In the genomic region with DNA sequence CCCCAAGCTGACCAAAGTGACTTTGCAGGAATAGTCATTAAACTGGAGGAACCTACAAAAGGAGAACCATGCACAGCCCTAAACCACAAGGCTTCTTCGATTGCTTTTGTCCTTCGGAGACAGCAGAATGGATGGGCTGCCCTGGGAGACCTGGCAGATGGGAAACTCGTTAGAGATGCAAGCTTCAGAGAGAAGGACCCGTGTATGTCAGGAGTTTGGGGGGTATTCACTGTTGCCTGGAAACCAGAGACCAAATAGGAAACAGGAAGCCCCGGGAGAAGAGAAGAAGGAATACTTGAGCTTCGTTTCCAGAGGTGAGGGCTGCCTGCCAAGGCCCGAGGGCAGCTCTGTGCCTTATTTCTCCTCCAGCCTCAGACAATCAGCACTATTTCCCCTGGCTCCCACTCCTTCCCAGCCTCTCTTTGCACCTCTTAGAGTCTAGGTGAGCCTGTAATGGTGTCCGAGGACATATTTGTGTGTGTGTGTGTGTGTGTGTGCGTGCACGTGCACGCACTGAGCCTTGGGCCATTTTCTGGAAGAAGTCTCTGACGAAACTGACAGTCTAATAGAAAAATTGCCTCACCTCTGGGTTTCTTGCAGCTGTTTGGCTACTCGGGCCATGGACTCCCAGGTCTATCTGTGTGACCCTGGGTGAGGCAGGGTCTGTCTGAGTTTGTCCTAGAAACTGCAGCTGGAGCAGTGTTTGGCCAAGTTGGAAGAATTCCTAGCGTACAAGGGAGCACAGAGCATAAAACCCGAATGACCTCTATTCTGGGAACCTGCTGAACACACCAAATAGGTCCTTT, we compare ENCODE assay signal across 8 mouse cellular contexts. TPM values are rescaled to one million over a fixed set of nuclear protein-coding genes. Genes with fewer than 3 reads are reported as not detected.
A peak's percentile ranks its signal among the peaks of the same experiment; 100 is the strongest.
DNase-seq lines count a peak whose midpoint lies in the region; ATAC-seq and TF ChIP-seq lines count a peak whose summit lies in the region.

No protein-coding gene starts in this region.

- H3K79me2 ChIP-seq in heart, adult 2 months (replicated peaks; ENCODE audit: control insufficient read depth, insufficient read depth, low read length), result no peaks in the 10 kb centered on the region

- H3K9me3 ChIP-seq in heart, embryonic 11.5 days (replicated peaks; ENCODE audit: control insufficient read depth, low read length), result no peaks in the 10 kb centered on the region
- no peaks in the 10 kb centered on the region for H3K9me3 ChIP-seq in embryonic facial prominence, embryonic 12.5 days
- no peaks in the 10 kb centered on the region for H3K9me3 ChIP-seq in heart, embryonic 16.5 days (replicated peaks; ENCODE audit: control insufficient read depth, low read length)
- no peaks in the 10 kb centered on the region for H3K9me3 ChIP-seq in midbrain, embryonic 11.5 days (ENCODE audit: control insufficient read depth, low read length)

- no peak for TF ChIP-seq CTCF in heart, adult 2 months (IDR thresholded peaks at IDR 0.05)

- no peaks in the 10 kb centered on the region for H3K36me3 ChIP-seq in heart, adult 2 months (ENCODE audit: control insufficient read depth, insufficient read depth, low read length)
- H3K36me3 ChIP-seq in heart, embryonic 11.5 days (ENCODE audit: control insufficient read depth, insufficient read depth, low read length), result no peaks in the 10 kb centered on the region
- no peaks in the 10 kb centered on the region for H3K36me3 ChIP-seq in embryonic facial prominence, embryonic 12.5 days
- no peaks in the 10 kb centered on the region for H3K36me3 ChIP-seq in heart, embryonic 16.5 days (ENCODE audit: control insufficient read depth, insufficient read depth)
- no peaks in the 10 kb centered on the region for H3K36me3 ChIP-seq in midbrain, embryonic 11.5 days (ENCODE audit: control insufficient read depth, insufficient read depth, low read length)

- H3K27me3 ChIP-seq in heart, adult 2 months (ENCODE audit: control insufficient read depth, insufficient read depth, low read length), result no peaks in the 10 kb centered on the region
- no peaks in the 10 kb centered on the region for H3K27me3 ChIP-seq in heart, embryonic 11.5 days (ENCODE audit: control insufficient read depth, insufficient read depth, low read length)
- H3K27me3 ChIP-seq in embryonic facial prominence, embryonic 12.5 days, result no peaks in the 10 kb centered on the region
- no peaks in the 10 kb centered on the region for H3K27me3 ChIP-seq in heart, embryonic 16.5 days (ENCODE audit: control insufficient read depth, insufficient read depth, low read length)
- H3K27me3 ChIP-seq in midbrain, embryonic 11.5 days (ENCODE audit: control insufficient read depth, insufficient read depth, low read length), result peaks cover 7% of the 10 kb centered on the region

- no peak overlapping the region for H3K9ac ChIP-seq in heart, adult 2 months (ENCODE audit: low read depth, low read length)
- H3K9ac ChIP-seq in heart, embryonic 11.5 days (ENCODE audit: low read depth, low read length), result no peak overlapping the region
- no peak overlapping the region for H3K9ac ChIP-seq in embryonic facial prominence, embryonic 12.5 days
- no peak overlapping the region for H3K9ac ChIP-seq in heart, embryonic 16.5 days (ENCODE audit: low read length)
- peak overlapping the region; percentile 34; the same call in 1 of the 2 replicates for H3K9ac ChIP-seq in midbrain, embryonic 11.5 days (ENCODE audit: low read length)

- no peak for TF ChIP-seq EP300 in heart, adult 2 months (IDR thresholded peaks at IDR 0.05; ENCODE audit: insufficient read depth, low read depth, low read length)

- intact Hi-C loops in heart, adult 2 months (cut with DNase I), result no loop called here
- intact Hi-C loops in left cerebral cortex, postnatal 14 days (cut with DNase I), result loop anchor here (5.0 to 10.0 kb wide), 3 partner anchors 47 to 520 kb away; no protein-coding TSS in a partner anchor

- H3K4me2 ChIP-seq in heart, embryonic 11.5 days, result no peak overlapping the region
- H3K4me2 ChIP-seq in embryonic facial prominence, embryonic 12.5 days (replicated peaks), result 0 out of 2 replicates have a peak overlapping the region, but pooled peaks have one; percentile 3
- no peak overlapping the region for H3K4me2 ChIP-seq in heart, embryonic 16.5 days (ENCODE audit: low read depth, low read length)
- H3K4me2 ChIP-seq in midbrain, embryonic 11.5 days, result peak overlapping the region; percentile 9; the same call in 1 of the 2 replicates

- no peak overlapping the region for H3K27ac ChIP-seq in heart, adult 2 months
- no peak overlapping the region for H3K27ac ChIP-seq in heart, embryonic 11.5 days (ENCODE audit: low read depth, low read length)
- peak overlapping the region; percentile 88 for H3K27ac ChIP-seq in embryonic facial prominence, embryonic 12.5 days
- H3K27ac ChIP-seq in heart, embryonic 16.5 days (ENCODE audit: low read length), result peak overlapping the region; percentile 37; the same call in 1 of the 2 replicates
- H3K27ac ChIP-seq in midbrain, embryonic 11.5 days (ENCODE audit: low read depth, low read length), result peak overlapping the region; percentile 65

- no peak overlapping the region for H3K4me3 ChIP-seq in heart, adult 2 months
- H3K4me3 ChIP-seq in heart, embryonic 11.5 days (ENCODE audit: low read depth, low read length), result no peak overlapping the region
- no peak overlapping the region for H3K4me3 ChIP-seq in embryonic facial prominence, embryonic 12.5 days
- H3K4me3 ChIP-seq in heart, embryonic 16.5 days (ENCODE audit: low read length), result no peak overlapping the region
- H3K4me3 ChIP-seq in midbrain, embryonic 11.5 days (ENCODE audit: low read depth, low read length), result no peak overlapping the region

- peaks cover 8% of the 10 kb centered on the region for H3K4me1 ChIP-seq in heart, adult 2 months (ENCODE audit: control insufficient read depth, insufficient read depth, low read length)
- peaks cover 6% of the 10 kb centered on the region; the same call in 1 of the 2 replicates for H3K4me1 ChIP-seq in heart, embryonic 11.5 days (ENCODE audit: control insufficient read depth, insufficient read depth, low read length)
- H3K4me1 ChIP-seq in embryonic facial prominence, embryonic 12.5 days, result peaks cover 51% of the 10 kb centered on the region
- peaks cover 18% of the 10 kb centered on the region for H3K4me1 ChIP-seq in heart, embryonic 16.5 days (ENCODE audit: control insufficient read depth, insufficient read depth, low read length)
- H3K4me1 ChIP-seq in midbrain, embryonic 11.5 days (ENCODE audit: control insufficient read depth, insufficient read depth, low read length), result peaks cover 28% of the 10 kb centered on the region

- TF ChIP-seq POLR2A in heart, adult 2 months (IDR thresholded peaks at IDR 0.05; ENCODE audit: insufficient read depth, low read depth, low read length), result no peak

- peak; percentile 33 to 50 for DNase-seq in heart, adult 2 months
- peak; percentile 87 for DNase-seq in midbrain, embryonic 11.5 days (ENCODE audit: low spot score, missing footprints)
- no peak for DNase-seq in left cerebral cortex, postnatal 14 days (ENCODE audit: low spot score in 2 of 2)
- no peak for DNase-seq in spleen, adult 18-20 months
- DNase-seq in layer of hippocampus, adult 9-10 months (ENCODE audit: low spot score), result no peak

- no peak for ATAC-seq in heart, embryonic 11.5 days (replicated peaks; ENCODE audit: insufficient number of reproducible peaks, low FRiP score, low TSS enrichment)
- ATAC-seq in embryonic facial prominence, embryonic 12.5 days (ENCODE audit: insufficient number of reproducible peaks, insufficient read depth, low FRiP score, low TSS enrichment), result no peak
- 0 out of 2 replicates have a peak, but pooled peaks have one; percentile 25 for ATAC-seq in heart, embryonic 16.5 days (replicated peaks; ENCODE audit: extremely low read depth, insufficient read depth, low FRiP score)
- ATAC-seq in midbrain, embryonic 11.5 days (ENCODE audit: low FRiP score), result peak; percentile 58

- 32% methylated on average over 15 of the region's 15 CpGs for WGBS in heart, adult 2 months
- 53% methylated on average over 15 of the region's 15 CpGs for WGBS in heart, embryonic 11.5 days (ENCODE audit: insufficient replicate concordance)
- 39% methylated on average over 15 of the region's 15 CpGs for WGBS in embryonic facial prominence, embryonic 12.5 days
- 49% methylated on average over 15 of the region's 15 CpGs for WGBS in heart, embryonic 16.5 days
- 48% methylated on average over 15 of the region's 15 CpGs for WGBS in midbrain, embryonic 11.5 days

RNA-seq across cellular contexts. Expression of a gene that starts 35.9 kb away (rescaled TPM):
- 10 to 100 TPM; 53.5 to 62.8 TPM for total RNA-seq in heart, adult 2 months (2021)
- 24.6 and 47.2 TPM in 2 replicates for polyA plus RNA-seq in heart, adult 2 months (2012; rRNA removed)
- polyA plus RNA-seq in heart, embryonic 11.5 days (2014; fragmentation: Nextera tagmentation; extraction: Ambion mirVana), result 22.4 and 27.5 TPM in 2 replicates
- 26.0 and 26.2 TPM in 2 replicates for polyA plus RNA-seq in embryonic facial prominence, embryonic 12.5 days (2016; fragmentation: Nextera tagmentation; extraction: Ambion mirVana)
- polyA plus RNA-seq in heart, embryonic 16.5 days (2015; fragmentation: Nextera tagmentation; extraction: Ambion mirVana), result 23.1 and 25.3 TPM in 2 replicates
- polyA plus RNA-seq in midbrain, embryonic 11.5 days (2014; fragmentation: Nextera tagmentation; extraction: Ambion mirVana), result 21.5 and 22.7 TPM in 2 replicates
- 10 to 100 TPM; 59.5 to 64.6 TPM for total RNA-seq in left cerebral cortex, postnatal 14 days (2021)

Comparison
In these comparisons a context has a peak if more than half of its experiments do, and no peak if none do; other contexts are left out.
1. H3K27ac ChIP-seq: peak in embryonic facial prominence, embryonic 12.5 days (single experiment), heart, embryonic 16.5 days (single experiment) and midbrain, embryonic 11.5 days (single experiment); none in heart, adult 2 months (single experiment) and heart, embryonic 11.5 days (single experiment).
2. ATAC-seq: peak in heart, embryonic 16.5 days (single experiment) and midbrain, embryonic 11.5 days (single experiment); none in heart, embryonic 11.5 days (single experiment) and embryonic facial prominence, embryonic 12.5 days (single experiment).
3. DNase-seq: peak in heart, adult 2 months (2 of 2) and midbrain, embryonic 11.5 days (single experiment); none in left cerebral cortex, postnatal 14 days (0 of 2), spleen, adult 18-20 months (0 of 2) and layer of hippocampus, adult 9-10 months (single experiment).
4. H3K4me2 ChIP-seq: peak in embryonic facial prominence, embryonic 12.5 days (single experiment) and midbrain, embryonic 11.5 days (single experiment); none in heart, embryonic 11.5 days (single experiment) and heart, embryonic 16.5 days (single experiment).